Mouse (Mus musculus): Measurements from ENCODE around the gene Gtf2ird1.

- TF ChIP-seq POLR2A (IDR thresholded peaks at IDR 0.05; ENCODE audit: low read depth, low read length): no peak
- peak; percentile 98 for TF ChIP-seq CTCF (conservative IDR thresholded peaks at IDR 0.05; ENCODE audit: insufficient read depth, insufficient read length, low read depth, low read length)
Observed at GRCm38 (mm10) chr5:134485900-134486665, 29.6 kb upstream of the Gtf2ird1 start.
